Mouse (Mus musculus) forebrain, embryonic 15.5 days (tissue): ENCODE data around the gene Hecw2. TPM values are rescaled to one million over a fixed set of nuclear protein-coding genes. Genes with fewer than 3 reads are reported as not detected.

Experiments used
- ATAC-seq: fragments of 200-750 bp; cut with Nextera tagmentation; replicated peaks from 2 replicates; pipeline ENCODE4 v1.8.0; 2017; ENCODE audit warnings: mild to moderate bottlenecking, moderate TSS enrichment, moderate library complexity
- H3K27ac ChIP-seq: fragments of 300-500 bp; sonication (generic); replicated peaks from 2 replicates; pipeline ENCODE4 v1.5.1; 2015; ENCODE audit warnings: mild to moderate bottlenecking, inconsistent platforms
- H3K27me3 ChIP-seq: fragments of 300-500 bp; sonication (generic); 2 replicates; pipeline ENCODE4 v1.6.1; 2015; ENCODE audit warnings: inconsistent platforms
- H3K36me3 ChIP-seq: fragments of 300-500 bp; sonication (generic); 2 replicates; pipeline ENCODE4 v1.6.1; 2015; ENCODE audit warnings: mild to moderate bottlenecking, inconsistent platforms
- H3K4me1 ChIP-seq: fragments of 300-500 bp; sonication (generic); 2 replicates; pipeline ENCODE4 v1.6.1; 2015; ENCODE audit warnings: inconsistent platforms
- H3K4me2 ChIP-seq: fragments of 300-500 bp; sonication (generic); replicated peaks from 2 replicates; pipeline ENCODE4 v1.6.1; 2015; ENCODE audit warnings: mild to moderate bottlenecking, inconsistent platforms
- H3K4me3 ChIP-seq: fragments of 300-500 bp; sonication (generic); 2 replicates; pipeline ENCODE4 v1.5.1; 2015; ENCODE audit warnings: mild to moderate bottlenecking, inconsistent platforms
- H3K9ac ChIP-seq: fragments of 300-500 bp; sonication (generic); replicated peaks from 2 replicates; pipeline ENCODE4 v1.6.1; 2015; ENCODE audit warnings: mild to moderate bottlenecking, inconsistent platforms
- H3K9me3 ChIP-seq: fragments of 300-500 bp; sonication (generic); 2 replicates; pipeline ENCODE4 v1.6.1; 2016; ENCODE audit warnings: inconsistent platforms
- WGBS: fragments of 180-500 bp; shearing (Covaris S2); methylation state at CpG from one replicate; pipeline ENCODE4 v1.1.7; 2015; ENCODE audit warnings: mixed read lengths; 5-methylcytosine and 5-hydroxymethylcytosine counted together
- polyA plus RNA-seq: library from polyadenylated mRNA; unstranded; fragments of >200 nt; fragmentation: Nextera tagmentation; extraction: Ambion mirVana; gene quantifications from 2 replicates; pipeline ENCODE4 v1.2.1, GENCODE M21; 2015

The Hecw2 gene
- polyA plus RNA-seq, 1 experiment from 2014 or later: 4.3 TPM

- Histone ChIP-seq H3K9me3 (no peaks in the 10 kb centered on the region), H3K36me3 (no peaks in the 10 kb centered on the region), H3K27me3 (no peaks in the 10 kb centered on the region), H3K4me1 (no peaks in the 10 kb centered on the region), H3K4me2 (no peak overlapping the region), H3K9ac (no peak overlapping the region), H3K27ac (no peak overlapping the region), H3K4me3 (no peak overlapping the region)
- ATAC-seq: no peak
- 66% methylated on average over 2 of the region's 2 CpGs for WGBS
Measured at GRCm38 (mm10) chr1:53814077-53814705, 380.8 kb downstream of the Hecw2 start.

GRCm38 (mm10) chr1:53811919-53812318, 383.0 kb downstream of the Hecw2 start:
- Histone ChIP-seq H3K27me3 (no peaks in the 10 kb centered on the region), H3K9ac (no peak overlapping the region), H3K4me3 (no peak overlapping the region), H3K9me3 (no peaks in the 10 kb centered on the region), H3K36me3 (no peaks in the 10 kb centered on the region), H3K27ac (no peak overlapping the region), H3K4me2 (no peak overlapping the region), H3K4me1 (no peaks in the 10 kb centered on the region)
- 83% methylated on average over 4 of the region's 4 CpGs for WGBS
- ATAC-seq: 0 out of 2 replicates have a peak, but pooled peaks have one; percentile 58

GRCm38 (mm10) chr1:53808229-53808628, 386.7 kb downstream of the Hecw2 start:
- no peak for ATAC-seq
- H3K36me3 ChIP-seq: no peaks in the 10 kb centered on the region
- no peak overlapping the region for H3K4me2 ChIP-seq
- H3K9ac ChIP-seq: no peak overlapping the region
- H3K4me3 ChIP-seq: no peak overlapping the region
- H3K4me1 ChIP-seq: no peaks in the 10 kb centered on the region
- H3K27me3 ChIP-seq: no peaks in the 10 kb centered on the region
- no peak overlapping the region for H3K27ac ChIP-seq
- WGBS: 76% methylated on average over 2 of the region's 2 CpGs
- H3K9me3 ChIP-seq: no peaks in the 10 kb centered on the region

- WGBS: 81% methylated on average over 3 of the region's 3 CpGs
- Histone ChIP-seq H3K4me1 (no peaks in the 10 kb centered on the region), H3K36me3 (no peaks in the 10 kb centered on the region), H3K9me3 (no peaks in the 10 kb centered on the region), H3K4me3 (no peak overlapping the region), H3K27ac (no peak overlapping the region), H3K27me3 (no peaks in the 10 kb centered on the region), H3K9ac (no peak overlapping the region), H3K4me2 (no peak overlapping the region)
- no peak for ATAC-seq
Measured at GRCm38 (mm10) chr1:53797811-53798210, 397.2 kb downstream of the Hecw2 start.

- ATAC-seq: no peak
- 92% methylated on average over 5 of the region's 5 CpGs for WGBS
- Histone ChIP-seq H3K4me3 (no peak overlapping the region), H3K9ac (no peak overlapping the region), H3K27ac (no peak overlapping the region), H3K4me1 (no peaks in the 10 kb centered on the region), H3K9me3 (no peaks in the 10 kb centered on the region), H3K27me3 (no peaks in the 10 kb centered on the region), H3K4me2 (no peak overlapping the region), H3K36me3 (no peaks in the 10 kb centered on the region)
Measured at GRCm38 (mm10) chr1:53797074-53797473, 397.9 kb downstream of the Hecw2 start.

GRCm38 (mm10) chr1:53796271-53796670, 398.7 kb downstream of the Hecw2 start:
- WGBS: 90% methylated on average over 6 of the region's 6 CpGs
- Histone ChIP-seq H3K9ac (no peak overlapping the region), H3K27ac (no peak overlapping the region), H3K36me3 (no peaks in the 10 kb centered on the region), H3K4me1 (no peaks in the 10 kb centered on the region), H3K9me3 (no peaks in the 10 kb centered on the region), H3K27me3 (no peaks in the 10 kb centered on the region), H3K4me2 (no peak overlapping the region), H3K4me3 (no peak overlapping the region)
- no peak for ATAC-seq

DNA sequence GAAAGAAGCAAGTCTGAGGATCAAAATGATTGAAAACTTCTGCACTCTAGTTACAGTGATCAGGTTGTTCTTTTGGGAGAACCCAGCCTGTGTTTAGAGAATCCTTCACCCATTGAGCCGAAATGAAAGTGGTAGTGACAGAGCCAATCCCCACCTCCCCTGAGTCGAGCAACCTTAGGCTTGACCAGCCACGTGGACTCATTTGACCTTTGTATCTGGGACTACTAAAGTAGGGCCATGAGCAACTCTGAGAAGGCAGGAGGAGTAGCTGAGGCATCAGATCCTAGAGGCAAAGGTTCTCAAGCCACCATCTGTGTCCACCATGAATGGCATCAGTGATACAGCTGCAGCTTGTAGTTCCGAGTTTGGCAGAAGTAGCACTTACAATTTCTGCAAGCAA, 399.4 kb downstream of the Hecw2 start:
- no peak overlapping the region for H3K9ac ChIP-seq
- no peaks in the 10 kb centered on the region for H3K9me3 ChIP-seq
- no peak overlapping the region for H3K4me3 ChIP-seq
- 82% methylated on average over 4 of the region's 4 CpGs for WGBS
- H3K27me3 ChIP-seq: no peaks in the 10 kb centered on the region
- H3K27ac ChIP-seq: no peak overlapping the region
- no peak for ATAC-seq
- no peaks in the 10 kb centered on the region for H3K4me1 ChIP-seq
- no peak overlapping the region for H3K4me2 ChIP-seq
- no peaks in the 10 kb centered on the region for H3K36me3 ChIP-seq

- no peak overlapping the region for H3K27ac ChIP-seq
- no peak overlapping the region for H3K4me3 ChIP-seq
- no peak for ATAC-seq
- no peaks in the 10 kb centered on the region for H3K36me3 ChIP-seq
- H3K27me3 ChIP-seq: no peaks in the 10 kb centered on the region
- no peaks in the 10 kb centered on the region for H3K4me1 ChIP-seq
- no peak overlapping the region for H3K4me2 ChIP-seq
- WGBS: 94% methylated on average over 5 of the region's 5 CpGs
- H3K9ac ChIP-seq: no peak overlapping the region
- H3K9me3 ChIP-seq: no peaks in the 10 kb centered on the region
Measured at GRCm38 (mm10) chr1:53795081-53795480, 399.9 kb downstream of the Hecw2 start.

- ATAC-seq: no peak
- 83% methylated on average over 2 of the region's 2 CpGs for WGBS
Measured at GRCm38 (mm10) chr1:53794279-53794678, 400.7 kb downstream of the Hecw2 start.

DNA sequence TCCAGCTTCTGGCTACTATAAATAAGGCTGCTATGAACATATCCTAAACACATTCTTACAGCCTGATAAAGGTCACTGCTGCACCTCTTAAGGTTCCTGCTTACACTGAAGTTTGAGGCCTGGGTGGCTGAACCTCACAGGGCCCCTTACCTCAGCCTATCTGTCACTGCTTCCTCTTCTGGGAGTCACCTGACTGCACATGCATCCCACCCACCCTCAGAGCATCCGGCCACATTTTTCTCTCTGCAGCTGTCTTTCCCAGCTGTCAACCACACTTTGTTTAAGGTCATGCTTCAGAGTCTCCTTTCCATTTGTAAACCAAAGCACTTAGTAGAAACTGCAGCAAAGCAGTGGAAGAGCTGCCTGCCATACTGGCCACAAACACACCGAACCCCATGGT, 403.6 kb downstream of the Hecw2 start:
- no peaks in the 10 kb centered on the region for H3K4me1 ChIP-seq
- H3K9me3 ChIP-seq: no peaks in the 10 kb centered on the region
- ATAC-seq: no peak

More at GRCm38 (mm10) chr1:53794279-53794678, 400.7 kb downstream of the Hecw2 start:
- no peaks in the 10 kb centered on the region for H3K4me1 ChIP-seq
- no peak overlapping the region for H3K27ac ChIP-seq
- H3K9me3 ChIP-seq: no peaks in the 10 kb centered on the region
- no peak overlapping the region for H3K4me3 ChIP-seq
- H3K9ac ChIP-seq: no peak overlapping the region
- no peaks in the 10 kb centered on the region for H3K27me3 ChIP-seq
- H3K36me3 ChIP-seq: no peaks in the 10 kb centered on the region
- no peak overlapping the region for H3K4me2 ChIP-seq

DNA sequence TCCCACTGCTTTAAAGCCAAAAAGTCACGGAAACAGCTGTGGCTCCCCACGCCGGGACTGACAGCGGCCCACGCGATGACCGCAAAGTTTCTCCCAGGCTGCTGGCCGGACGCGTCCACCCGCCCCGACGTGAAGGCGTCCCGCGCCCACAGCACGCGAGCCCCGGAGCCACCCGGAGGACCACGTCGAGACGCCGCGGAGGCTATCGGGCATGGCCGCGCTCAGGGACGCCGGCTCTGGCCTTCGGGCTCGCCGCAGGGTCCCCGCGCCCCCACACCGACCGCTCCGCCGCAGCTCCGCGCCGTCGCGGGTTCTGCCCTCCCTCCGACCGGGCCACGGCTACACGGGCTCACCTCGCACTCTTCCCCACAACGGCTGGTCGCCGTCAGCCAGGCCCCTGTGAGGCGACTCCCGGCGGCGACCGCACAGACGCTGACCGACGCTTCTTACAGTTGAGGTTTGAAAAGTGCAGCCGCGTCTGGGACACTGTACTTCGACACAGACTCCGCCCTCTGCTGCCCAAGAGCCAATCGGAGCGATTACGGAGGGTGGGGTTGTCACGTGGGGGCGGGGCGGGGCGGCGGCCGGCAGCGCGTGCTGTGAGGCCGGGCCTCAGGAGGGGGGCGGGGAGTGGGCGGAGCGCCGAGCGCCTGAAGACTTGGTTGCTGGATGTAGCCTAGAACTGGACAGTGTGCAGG, 410.1 kb downstream of the Hecw2 start, which contains the start of gene Stk17b:
Stk17b (minus strand) TSS at position 504 of the 698 bp plus-strand sequence.
- Histone ChIP-seq H3K4me2 (peak within 1 kb of the TSS; percentile 95), H3K27ac (no peak within 1 kb of the TSS), H3K4me1 (peaks cover 8% of the 10 kb centered on the region), H3K27me3 (no peaks in the 10 kb centered on the region), H3K9ac (peak within 1 kb of the TSS; percentile 57), H3K4me3 (peak within 1 kb of the TSS; percentile 93), H3K36me3 (no peaks in the 10 kb centered on the region), H3K9me3 (no peaks in the 10 kb centered on the region)
- under 1% methylated on average over 77 of the region's 81 CpGs for WGBS
- ATAC-seq: peak; percentile 98

More for the DNA sequence above, 403.6 kb downstream of the Hecw2 start:
- Histone ChIP-seq H3K27ac (no peak overlapping the region), H3K4me2 (no peak overlapping the region), H3K27me3 (no peaks in the 10 kb centered on the region), H3K36me3 (no peaks in the 10 kb centered on the region), H3K4me3 (no peak overlapping the region), H3K9ac (no peak overlapping the region)
- 89% methylated on average over 2 of the region's 2 CpGs for WGBS

DNA sequence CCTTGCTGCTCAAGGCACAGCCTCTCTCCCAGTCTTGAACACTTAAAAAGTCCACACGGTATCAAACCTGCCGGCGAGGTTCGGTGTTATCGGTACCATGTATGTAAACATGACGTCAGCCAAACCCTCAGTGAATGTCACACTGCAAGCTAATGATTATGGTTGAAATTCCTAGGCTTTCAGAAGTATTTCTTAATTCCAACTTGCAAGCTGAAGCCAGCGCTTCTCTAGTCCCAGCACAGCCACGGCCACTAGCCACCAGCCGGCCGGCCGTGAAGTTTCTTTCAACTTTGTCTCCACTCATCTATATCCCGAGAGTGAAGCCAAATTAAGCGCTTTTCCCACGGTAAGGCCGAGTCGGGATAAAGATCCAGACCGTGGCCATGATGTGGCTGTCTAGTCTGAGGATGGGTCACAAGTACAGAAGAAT, 410.7 kb downstream of the Hecw2 start:
- Histone ChIP-seq H3K9me3 (no peaks in the 10 kb centered on the region), H3K9ac (peak overlapping the region; percentile 57), H3K36me3 (no peaks in the 10 kb centered on the region), H3K4me3 (peak overlapping the region; percentile 93), H3K27me3 (no peaks in the 10 kb centered on the region), H3K4me1 (peaks cover 8% of the 10 kb centered on the region), H3K4me2 (peak overlapping the region; percentile 95), H3K27ac (no peak overlapping the region)
- peak; percentile 51 for ATAC-seq
- WGBS: under 1% methylated on average over 17 of the region's 17 CpGs
